Mouse (Mus musculus): Measurements from ENCODE around the gene Selenoo. TPM values are rescaled to one million over a fixed set of nuclear protein-coding genes. Genes with fewer than 3 reads are reported as not detected.

Selenoo gene
- polyA plus RNA-seq (2012; rRNA removed): 29.0 and 45.8 TPM in 2 replicates

GRCm38 (mm10) chr15:89088607-89089247, at the start of gene Selenoo:
Selenoo (plus strand) TSS chr15:89089084.
- Histone ChIP-seq H3K27me3 (ENCODE audit: control insufficient read depth, insufficient read depth, low read length) (no peaks in the 10 kb centered on the region), H3K4me1 (ENCODE audit: control insufficient read depth, insufficient read depth, insufficient read length, low read length) (peaks cover 2% of the 10 kb centered on the region; the same call in 1 of the 2 replicates), H3K36me3 (ENCODE audit: control insufficient read depth, insufficient read depth, low read length) (peaks cover 40% of the 10 kb centered on the region), H3K4me3 (ENCODE audit: low read depth, low read length) (peak within 1 kb of the TSS; percentile 89), H3K27ac (ENCODE audit: insufficient read depth, low read depth, low read length) (peak within 1 kb of the TSS; percentile 75)
- WGBS: under 1% methylated on average over 38 of the region's 38 CpGs
- TF ChIP-seq CTCF (IDR thresholded peaks at IDR 0.05; ENCODE audit: extremely low read depth, insufficient read length, insufficient replicate concordance, low read depth, low read length) (no peak), POLR2A (IDR thresholded peaks at IDR 0.05; ENCODE audit: low read depth, low read length) (peak; percentile 72)

- Histone ChIP-seq H3K27ac (ENCODE audit: insufficient read depth, low read depth, low read length) (no peak overlapping the region), H3K4me3 (ENCODE audit: low read depth, low read length) (no peak overlapping the region), H3K27me3 (ENCODE audit: control insufficient read depth, insufficient read depth, low read length) (no peaks in the 10 kb centered on the region), H3K4me1 (ENCODE audit: control insufficient read depth, insufficient read depth, insufficient read length, low read length) (no peaks in the 10 kb centered on the region), H3K36me3 (ENCODE audit: control insufficient read depth, insufficient read depth, low read length) (no peaks in the 10 kb centered on the region)
- WGBS: 61% methylated on average over 5 of the region's 5 CpGs
- no peak for TF ChIP-seq POLR2A (IDR thresholded peaks at IDR 0.05; ENCODE audit: low read depth, low read length)
- TF ChIP-seq CTCF (IDR thresholded peaks at IDR 0.05; ENCODE audit: extremely low read depth, insufficient read length, insufficient replicate concordance, low read depth, low read length): no peak
Measured at GRCm38 (mm10) chr15:89044381-89044780, 44.5 kb upstream of the Selenoo start.

- H3K4me3 ChIP-seq (ENCODE audit: low read depth, low read length): no peak overlapping the region
- TF ChIP-seq POLR2A (IDR thresholded peaks at IDR 0.05; ENCODE audit: low read depth, low read length): no peak
- no peaks in the 10 kb centered on the region for H3K36me3 ChIP-seq (ENCODE audit: control insufficient read depth, insufficient read depth, low read length)
- no peak overlapping the region for H3K27ac ChIP-seq (ENCODE audit: insufficient read depth, low read depth, low read length)
- WGBS: 75% methylated on average over 4 of the region's 4 CpGs
- H3K27me3 ChIP-seq (ENCODE audit: control insufficient read depth, insufficient read depth, low read length): peaks cover 2% of the 10 kb centered on the region; the same call in 1 of the 2 replicates
- no peaks in the 10 kb centered on the region for H3K4me1 ChIP-seq (ENCODE audit: control insufficient read depth, insufficient read depth, insufficient read length, low read length)
Measured at GRCm38 (mm10) chr15:89046356-89046755, 42.5 kb upstream of the Selenoo start.

- WGBS: 84% methylated on average over 7 of the region's 7 CpGs
- TF ChIP-seq POLR2A (IDR thresholded peaks at IDR 0.05; ENCODE audit: low read depth, low read length) (no peak), CTCF (IDR thresholded peaks at IDR 0.05; ENCODE audit: extremely low read depth, insufficient read length, insufficient replicate concordance, low read depth, low read length) (no peak)
- no peaks in the 10 kb centered on the region for H3K4me1 ChIP-seq (ENCODE audit: control insufficient read depth, insufficient read depth, insufficient read length, low read length)
- H3K27me3 ChIP-seq (ENCODE audit: control insufficient read depth, insufficient read depth, low read length): peaks cover 11% of the 10 kb centered on the region
- H3K4me3 ChIP-seq (ENCODE audit: low read depth, low read length): no peak overlapping the region
- no peak overlapping the region for H3K27ac ChIP-seq (ENCODE audit: insufficient read depth, low read depth, low read length)
- H3K36me3 ChIP-seq (ENCODE audit: control insufficient read depth, insufficient read depth, low read length): no peaks in the 10 kb centered on the region
Measured at GRCm38 (mm10) chr15:89054666-89055065, 34.2 kb upstream of the Selenoo start.

GRCm38 (mm10) chr15:89058736-89059135, 30.1 kb upstream of the Selenoo start:
- Histone ChIP-seq H3K4me3 (ENCODE audit: low read depth, low read length) (no peak overlapping the region), H3K27me3 (ENCODE audit: control insufficient read depth, insufficient read depth, low read length) (peaks cover 17% of the 10 kb centered on the region), H3K36me3 (ENCODE audit: control insufficient read depth, insufficient read depth, low read length) (no peaks in the 10 kb centered on the region), H3K4me1 (ENCODE audit: control insufficient read depth, insufficient read depth, insufficient read length, low read length) (peaks cover 9% of the 10 kb centered on the region; the same call in 1 of the 2 replicates), H3K27ac (ENCODE audit: insufficient read depth, low read depth, low read length) (no peak overlapping the region)
- 22% methylated on average over 6 of the region's 6 CpGs for WGBS
- TF ChIP-seq CTCF (IDR thresholded peaks at IDR 0.05; ENCODE audit: extremely low read depth, insufficient read length, insufficient replicate concordance, low read depth, low read length) (no peak), POLR2A (IDR thresholded peaks at IDR 0.05; ENCODE audit: low read depth, low read length) (no peak)

- Histone ChIP-seq H3K27me3 (ENCODE audit: control insufficient read depth, insufficient read depth, low read length) (peaks cover 17% of the 10 kb centered on the region), H3K4me3 (ENCODE audit: low read depth, low read length) (peak within 1 kb of the TSS; percentile 50), H3K27ac (ENCODE audit: insufficient read depth, low read depth, low read length) (no peak within 1 kb of the TSS), H3K36me3 (ENCODE audit: control insufficient read depth, insufficient read depth, low read length) (no peaks in the 10 kb centered on the region), H3K4me1 (ENCODE audit: control insufficient read depth, insufficient read depth, insufficient read length, low read length) (peaks cover 13% of the 10 kb centered on the region; the same call in 1 of the 2 replicates)
- WGBS: 3% methylated on average over 29 of the region's 57 CpGs
- no peak for TF ChIP-seq CTCF (IDR thresholded peaks at IDR 0.05; ENCODE audit: extremely low read depth, insufficient read length, insufficient replicate concordance, low read depth, low read length)
- no peak for TF ChIP-seq POLR2A (IDR thresholded peaks at IDR 0.05; ENCODE audit: low read depth, low read length)
Measured at GRCm38 (mm10) chr15:89059161-89059931, 29.5 kb upstream of the Selenoo start, which contains the start of gene Panx2. Panx2 (plus strand) TSS chr15:89059734.

- Histone ChIP-seq H3K27ac (ENCODE audit: insufficient read depth, low read depth, low read length) (no peak overlapping the region), H3K36me3 (ENCODE audit: control insufficient read depth, insufficient read depth, low read length) (no peaks in the 10 kb centered on the region), H3K4me1 (ENCODE audit: control insufficient read depth, insufficient read depth, insufficient read length, low read length) (peaks cover 13% of the 10 kb centered on the region; the same call in 1 of the 2 replicates), H3K4me3 (ENCODE audit: low read depth, low read length) (peak overlapping the region; percentile 50), H3K27me3 (ENCODE audit: control insufficient read depth, insufficient read depth, low read length) (peaks cover 17% of the 10 kb centered on the region)
- WGBS: 5% methylated on average over 44 of the region's 48 CpGs
- TF ChIP-seq POLR2A (IDR thresholded peaks at IDR 0.05; ENCODE audit: low read depth, low read length): no peak
- no peak for TF ChIP-seq CTCF (IDR thresholded peaks at IDR 0.05; ENCODE audit: extremely low read depth, insufficient read length, insufficient replicate concordance, low read depth, low read length)
Measured at GRCm38 (mm10) chr15:89060032-89060681, 28.7 kb upstream of the Selenoo start.

Data from small intestine, adult 2 months (tissue).